Mouse (Mus musculus) bone marrow macrophage, adult 2 months (primary cell): ENCODE results near the gene H2-Oa. TPM values are rescaled to one million over a fixed set of nuclear protein-coding genes. Genes with fewer than 3 reads are reported as not detected.
A peak's percentile ranks its signal among the peaks of the same experiment; 100 is the strongest.

Experiments
- H3K27ac ChIP-seq: 2 replicates; pipeline ENCODE4 v1.5.1; 2012; ENCODE audit warnings: low read depth, low read length; ENCODE audit not compliant: insufficient read depth
- H3K4me1 ChIP-seq: 2 replicates; pipeline ENCODE4 v1.6.1; 2012; ENCODE audit warnings: low read length; ENCODE audit not compliant: control insufficient read depth, insufficient read depth
- H3K4me3 ChIP-seq: 2 replicates; pipeline ENCODE4 v1.5.1; 2012; ENCODE audit warnings: mild to moderate bottlenecking, low read length, moderate library complexity; ENCODE audit not compliant: insufficient read depth
- CTCF ChIP-seq: IDR thresholded peaks from 2 replicates; pipeline ENCODE4 v1.5.1; 2012; ENCODE audit warnings: low read depth, mild to moderate bottlenecking, low read length, moderate library complexity
- POLR2A ChIP-seq: IDR thresholded peaks from 2 replicates; pipeline ENCODE4 v1.6.1; 2012; ENCODE audit warnings: mild to moderate bottlenecking, low read depth, low read length, borderline replicate concordance
- polyA plus RNA-seq: library from polyadenylated mRNA; stranded (reverse); fragments of >200 nt; gene quantifications from 2 replicates; pipeline ENCODE4 v1.2.4, GENCODE M21; 2012; ENCODE audit not compliant: missing spikeins, insufficient read depth, insufficient read length

H2-Oa gene
- polyA plus RNA-seq, 1 experiment, result not detected

- Histone ChIP-seq H3K4me1 (peaks cover 28% of the 10 kb centered on the region), H3K4me3 (no peak overlapping the region), H3K27ac (no peak overlapping the region)
- TF ChIP-seq POLR2A (no peak), CTCF (no peak)
These were observed 6.8 kb downstream of the H2-Oa start for GRCm38 (mm10) chr17:34098709-34099479.

GRCm38 (mm10) chr17:34099531-34099930, 7.4 kb downstream of the H2-Oa start:
- no peak overlapping the region for H3K4me3 ChIP-seq
- peaks cover 28% of the 10 kb centered on the region for H3K4me1 ChIP-seq
- no peak overlapping the region for H3K27ac ChIP-seq
- TF ChIP-seq CTCF (no peak), POLR2A (no peak)

GRCm38 (mm10) chr17:34101185-34101584, 9.0 kb downstream of the H2-Oa start:
- no peak for TF ChIP-seq POLR2A
- TF ChIP-seq CTCF, result no peak
- no peak overlapping the region for H3K27ac ChIP-seq
- H3K4me3 ChIP-seq, result 0 out of 2 replicates have a peak overlapping the region, but pooled peaks have one; percentile 9
- peaks cover 27% of the 10 kb centered on the region for H3K4me1 ChIP-seq

- peak overlapping the region; percentile 72 for H3K4me3 ChIP-seq
- peaks cover 22% of the 10 kb centered on the region for H3K4me1 ChIP-seq
- peak overlapping the region; percentile 85 for H3K27ac ChIP-seq
- peak; percentile 79 for TF ChIP-seq CTCF
- TF ChIP-seq POLR2A, result no peak
These were observed 9.5 kb downstream of the H2-Oa start for GRCm38 (mm10) chr17:34101604-34102032.

- H3K27ac ChIP-seq, result no peak overlapping the region
- TF ChIP-seq CTCF, result no peak
- TF ChIP-seq POLR2A, result no peak
- peaks cover 18% of the 10 kb centered on the region for H3K4me1 ChIP-seq
- no peak overlapping the region for H3K4me3 ChIP-seq
These were observed 10.7 kb downstream of the H2-Oa start for GRCm38 (mm10) chr17:34102831-34103230.

DNA sequence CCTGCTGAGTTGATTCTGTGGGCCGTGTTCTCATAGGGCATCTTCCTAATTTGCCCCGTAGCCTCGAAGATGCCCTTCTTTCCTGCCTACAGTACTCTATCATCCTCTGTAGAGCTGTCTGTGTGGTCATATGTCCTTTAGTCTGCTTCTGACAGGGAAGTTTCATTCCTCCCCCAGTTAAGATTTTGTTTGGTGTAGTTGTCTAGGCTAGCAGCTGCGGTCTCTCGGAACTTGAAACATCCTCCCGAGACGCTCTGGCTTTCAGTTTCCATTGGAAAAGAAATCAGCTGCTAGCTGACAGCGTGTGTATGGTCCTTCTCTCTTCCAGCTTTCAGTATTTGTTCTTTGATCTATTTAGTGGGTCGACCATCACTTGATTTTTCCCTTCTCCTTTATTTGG, 12.7 kb downstream of the H2-Oa start:
- H3K4me3 ChIP-seq, result no peak overlapping the region
- H3K4me1 ChIP-seq, result peaks cover 18% of the 10 kb centered on the region
- H3K27ac ChIP-seq, result no peak overlapping the region
- no peak for TF ChIP-seq POLR2A
- TF ChIP-seq CTCF, result no peak

DNA sequence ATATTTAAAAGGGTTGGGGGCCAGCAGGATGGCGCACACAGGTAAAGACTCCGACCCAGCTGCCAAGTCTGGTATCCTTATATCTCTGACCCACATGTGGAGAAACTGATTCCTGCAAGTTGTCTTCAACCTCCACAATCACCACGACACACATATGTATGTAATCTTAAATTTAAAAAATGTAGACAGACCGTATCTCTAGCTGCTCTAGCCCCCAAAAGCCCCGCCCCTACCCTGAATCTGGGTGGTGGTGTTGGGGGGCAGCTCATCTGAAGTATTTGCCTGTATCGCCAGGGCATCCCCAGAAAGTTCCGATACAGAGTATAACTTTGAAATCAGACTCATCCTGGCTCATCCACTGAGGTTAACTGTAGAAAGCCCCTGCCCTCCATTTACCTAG, 14.4 kb downstream of the H2-Oa start:
- Histone ChIP-seq H3K4me3 (no peak overlapping the region), H3K4me1 (peaks cover 13% of the 10 kb centered on the region), H3K27ac (no peak overlapping the region)
- TF ChIP-seq POLR2A, result no peak
- no peak for TF ChIP-seq CTCF

DNA sequence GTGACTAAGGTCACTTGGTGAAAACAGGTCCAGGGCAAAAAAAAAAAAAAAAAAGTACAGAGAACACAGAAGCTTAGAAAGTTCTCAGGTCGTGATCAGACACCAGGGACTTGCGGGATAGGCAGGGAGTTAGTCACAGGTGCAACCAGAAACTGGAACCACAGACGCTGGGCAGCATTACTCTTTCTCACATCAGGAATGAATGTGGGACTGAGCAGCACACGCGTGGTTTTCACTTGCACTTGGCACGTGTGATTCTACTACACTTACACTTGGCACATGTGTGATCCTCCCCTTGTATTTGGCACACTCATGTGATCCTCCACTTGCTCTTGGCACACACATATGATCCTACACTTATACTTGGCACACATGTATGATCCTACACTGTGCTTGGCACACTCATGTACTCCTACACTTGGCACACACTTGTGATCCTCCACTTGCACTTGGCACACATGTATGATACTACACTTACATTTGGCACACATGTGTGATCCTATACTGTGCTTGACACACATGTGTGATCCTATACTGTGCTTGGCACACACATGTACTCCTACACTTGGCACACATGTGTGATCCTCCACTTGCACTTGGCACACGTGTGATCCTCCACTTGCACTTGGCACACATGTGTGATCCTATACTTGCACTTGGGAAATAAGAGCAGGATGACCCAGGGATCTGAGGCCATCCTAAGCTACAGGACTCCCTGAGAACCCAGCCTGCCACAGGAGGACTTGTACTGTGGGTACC, 15.1 kb downstream of the H2-Oa start:
- no peak overlapping the region for H3K27ac ChIP-seq
- no peak for TF ChIP-seq CTCF
- no peak for TF ChIP-seq POLR2A
- H3K4me3 ChIP-seq, result no peak overlapping the region
- H3K4me1 ChIP-seq, result peaks cover 10% of the 10 kb centered on the region

DNA sequence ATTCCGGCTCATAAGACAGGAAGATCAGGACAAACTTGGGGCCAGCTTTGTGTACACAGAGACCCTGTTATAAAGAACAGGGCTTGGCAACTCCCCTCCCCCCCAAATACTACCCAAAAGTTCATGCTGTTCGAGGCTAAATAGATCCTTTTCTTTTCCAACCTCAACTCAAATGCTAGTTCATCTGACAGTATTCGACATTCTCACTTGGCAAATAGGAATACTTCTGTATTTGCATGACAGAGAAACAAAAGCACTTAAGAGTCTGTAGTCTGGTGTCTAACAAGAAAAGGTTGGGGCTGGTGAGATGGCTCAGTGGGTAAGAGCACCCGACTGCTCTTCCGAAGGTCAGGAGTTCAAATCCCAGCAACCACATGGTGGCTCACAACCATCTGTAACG, 16.3 kb downstream of the H2-Oa start:
- Histone ChIP-seq H3K4me3 (no peak overlapping the region), H3K27ac (no peak overlapping the region), H3K4me1 (peaks cover 3% of the 10 kb centered on the region; the same call in 1 of the 2 replicates)
- TF ChIP-seq POLR2A, result no peak
- no peak for TF ChIP-seq CTCF

GRCm38 (mm10) chr17:34109038-34109805, 17.1 kb downstream of the H2-Oa start:
- H3K4me3 ChIP-seq, result no peak overlapping the region
- TF ChIP-seq POLR2A, result no peak
- no peak for TF ChIP-seq CTCF
- peaks cover 7% of the 10 kb centered on the region; the same call in 1 of the 2 replicates for H3K4me1 ChIP-seq
- H3K27ac ChIP-seq, result no peak overlapping the region
